Mouse (Mus musculus): Measurements from ENCODE around the gene Zfp322a. TPM values are rescaled to one million over a fixed set of nuclear protein-coding genes. Genes with fewer than 3 reads are reported as not detected.
"Not testable (repeated sequence)": the region's sequence is repeated elsewhere in the genome, so short reads cannot be mapped to it uniquely, and the experiment has no call there.

Gene Zfp322a
- total RNA-seq, 2 experiments from 2014 or later = 8.9 to 12.7 TPM

DNA sequence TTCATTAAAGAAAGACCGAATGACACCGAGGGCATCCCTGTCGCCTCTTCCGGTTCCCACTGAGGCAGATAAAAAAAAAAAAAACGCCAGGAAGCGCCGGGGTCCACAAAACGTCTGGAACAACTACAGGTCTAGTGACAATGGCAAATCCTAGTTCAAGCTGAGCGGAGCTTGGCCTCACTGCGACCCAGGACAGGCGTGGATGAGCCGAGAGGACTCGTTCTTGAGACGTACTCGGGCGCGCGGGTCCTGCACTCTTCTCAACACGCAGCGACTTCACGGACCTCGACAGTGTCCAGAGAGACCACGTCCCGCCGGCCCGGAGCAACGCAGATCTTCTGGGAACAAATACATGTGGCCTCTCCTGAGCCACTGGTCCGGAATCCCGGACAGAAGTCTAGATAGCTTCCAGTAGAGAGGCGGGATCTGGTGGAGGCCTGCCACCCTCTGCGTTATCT, 27.3 kb upstream of the Zfp322a start:
- intact Hi-C loops (cut with DNase I) = no loop called here
- H3K4me3 ChIP-seq = peak overlapping the region; percentile 60
- DNase-seq = no peak

DNA sequence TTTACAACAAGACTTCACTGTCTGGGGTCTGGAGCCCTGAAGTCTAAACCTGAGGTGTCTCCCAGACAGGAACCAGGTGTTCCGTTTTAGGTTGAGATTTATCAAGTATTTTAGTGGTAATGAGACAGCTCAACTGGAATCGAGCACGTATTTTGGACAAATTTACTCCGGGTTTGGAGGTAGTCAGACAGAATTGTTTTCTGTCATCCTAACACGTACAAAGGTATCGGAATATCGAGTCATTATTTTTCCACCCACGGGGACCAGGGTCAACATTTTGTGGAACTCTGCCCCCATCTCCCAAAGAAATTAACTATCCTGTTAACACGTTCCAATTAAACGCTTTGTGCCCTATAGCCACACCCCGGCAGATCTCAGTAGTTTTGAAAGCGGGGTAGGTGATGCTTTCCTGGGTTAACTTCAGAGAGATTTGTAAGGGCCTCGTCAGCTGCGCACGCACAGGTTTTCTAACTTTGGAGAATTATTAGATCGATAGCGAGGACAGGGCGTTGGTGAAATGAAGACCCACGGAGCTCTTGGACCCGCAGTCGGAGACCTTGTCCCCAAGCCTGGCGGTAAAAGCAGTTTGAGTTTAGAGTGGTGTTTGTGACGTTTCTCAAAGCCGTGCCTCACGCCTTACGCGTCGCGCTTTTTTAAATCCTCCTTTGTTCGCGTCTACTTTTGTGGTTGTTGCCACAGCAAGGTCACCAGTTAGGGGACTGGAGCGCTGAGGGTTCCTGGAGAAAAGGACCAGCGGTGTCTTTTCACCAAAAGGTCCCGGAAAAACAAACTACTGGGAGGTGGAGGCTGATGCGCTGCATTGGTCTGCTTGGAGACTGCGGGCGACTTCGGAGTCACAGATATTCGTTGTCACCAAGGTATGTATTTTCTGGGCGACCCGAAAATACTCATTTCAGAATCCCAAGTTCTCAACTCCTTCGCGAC, 26.6 kb upstream of the Zfp322a start:
- Histone ChIP-seq H3K27ac (no peak overlapping the region), H3K4me3 (peak overlapping the region; percentile 60)
- DNase-seq = no peak
- no peak for TF ChIP-seq CTCF (IDR thresholded peaks at IDR 0.05)
- intact Hi-C loops (cut with DNase I) = no loop called here

More for the DNA sequence above, 27.3 kb upstream of the Zfp322a start:
- TF ChIP-seq CTCF (IDR thresholded peaks at IDR 0.05) = no peak
- H3K27ac ChIP-seq = no peak overlapping the region

DNA sequence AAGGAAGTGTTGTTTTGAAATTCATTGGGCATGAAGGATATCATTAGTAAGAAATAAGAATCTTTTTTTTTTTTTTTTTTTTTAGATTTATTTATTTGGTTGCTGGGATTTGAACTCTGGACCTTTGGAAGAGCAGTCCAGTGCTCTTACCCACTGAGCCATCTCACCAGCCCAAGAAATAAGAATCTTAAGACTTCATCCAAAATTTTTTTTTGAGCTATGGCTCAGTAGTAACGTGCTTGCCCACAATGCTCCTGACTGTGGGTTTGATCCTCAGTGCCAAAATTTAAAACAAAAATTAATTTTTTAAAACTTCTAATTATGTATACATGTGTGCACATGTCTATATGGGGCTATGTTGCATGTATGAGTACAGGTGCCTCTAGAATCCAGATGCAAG, 18.5 kb upstream of the Zfp322a start:
- H3K27ac ChIP-seq = no peak overlapping the region
- no peak overlapping the region for H3K4me3 ChIP-seq
- no peak for DNase-seq
- intact Hi-C loops (cut with DNase I) = no loop called here
- TF ChIP-seq CTCF (IDR thresholded peaks at IDR 0.05) = no peak

DNA sequence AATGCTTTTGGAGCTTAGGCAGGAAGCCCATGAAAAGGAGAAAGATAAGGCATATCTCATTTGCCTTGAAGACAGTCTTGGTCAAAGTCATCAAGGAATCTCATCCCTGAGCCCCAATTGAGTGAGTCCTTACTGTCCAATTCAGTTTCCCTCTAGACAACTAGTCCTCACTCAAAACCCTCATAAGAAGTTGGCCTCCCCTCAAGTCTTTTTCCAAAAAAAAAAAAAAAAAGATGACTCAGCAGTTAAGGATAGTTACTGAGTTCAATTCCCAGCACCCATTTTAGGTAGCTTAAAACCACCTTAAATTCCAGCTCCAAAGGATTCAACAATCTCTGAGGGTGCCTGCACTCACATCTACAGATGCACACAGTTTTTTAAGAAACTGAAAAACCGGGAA, 14.1 kb upstream of the Zfp322a start:
- no peak for DNase-seq
- H3K4me3 ChIP-seq = no peak overlapping the region
- H3K27ac ChIP-seq = no peak overlapping the region
- intact Hi-C loops (cut with DNase I) = no loop called here
- TF ChIP-seq CTCF (IDR thresholded peaks at IDR 0.05) = no peak

DNA sequence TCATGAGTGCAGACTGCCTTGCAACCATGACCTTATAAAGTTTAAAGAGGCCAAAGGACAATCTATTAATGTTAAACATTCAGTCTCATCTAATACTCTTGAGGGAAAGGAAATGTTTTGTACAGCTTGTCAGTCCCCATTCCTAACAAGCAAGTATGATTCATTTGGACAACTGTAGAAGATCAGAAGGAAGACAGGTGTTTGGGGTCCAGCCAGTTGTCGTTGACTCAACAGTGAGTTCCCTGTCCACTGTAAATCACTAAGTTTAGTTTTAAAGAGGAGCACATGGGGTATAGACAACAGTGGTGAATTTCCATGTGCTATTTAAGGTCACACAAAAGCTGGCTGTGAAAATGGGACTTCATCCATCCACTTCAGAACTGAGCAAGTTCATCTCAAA, 3.4 kb upstream of the Zfp322a start:
- H3K4me3 ChIP-seq = no peak overlapping the region
- no peak for DNase-seq
- TF ChIP-seq CTCF (IDR thresholded peaks at IDR 0.05) = no peak
- intact Hi-C loops (cut with DNase I) = loop anchor here (5.0 kb wide), 1 partner anchor 40 kb away; no protein-coding TSS in a partner anchor
- no peak overlapping the region for H3K27ac ChIP-seq

DNA sequence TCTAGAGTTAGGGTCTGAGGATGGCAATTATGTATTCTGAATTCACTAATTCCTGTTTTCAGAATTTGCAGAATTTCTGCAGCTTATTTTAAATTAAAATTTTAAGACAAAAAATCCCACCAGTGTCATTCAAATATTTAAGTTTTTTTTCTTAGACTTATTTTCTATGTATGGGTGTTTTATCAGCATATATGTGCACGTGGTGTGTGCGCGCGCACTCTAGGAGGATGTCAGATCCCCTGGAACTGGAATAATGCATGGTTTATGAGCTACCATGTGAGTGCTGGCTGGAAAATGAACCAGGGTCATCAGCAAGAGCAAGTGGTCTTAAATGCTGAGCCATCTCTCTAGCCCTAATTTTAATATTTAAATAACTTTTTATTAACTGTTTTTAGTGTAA, 1.1 kb upstream of the Zfp322a start:
- TF ChIP-seq CTCF (IDR thresholded peaks at IDR 0.05) = no peak
- no peak for DNase-seq
- Histone ChIP-seq H3K27ac (no peak overlapping the region), H3K4me3 (peak overlapping the region; percentile 99)
- intact Hi-C loops (cut with DNase I) = loop anchor here (5.0 kb wide), 1 partner anchor 42 kb away; no protein-coding TSS in a partner anchor

DNA sequence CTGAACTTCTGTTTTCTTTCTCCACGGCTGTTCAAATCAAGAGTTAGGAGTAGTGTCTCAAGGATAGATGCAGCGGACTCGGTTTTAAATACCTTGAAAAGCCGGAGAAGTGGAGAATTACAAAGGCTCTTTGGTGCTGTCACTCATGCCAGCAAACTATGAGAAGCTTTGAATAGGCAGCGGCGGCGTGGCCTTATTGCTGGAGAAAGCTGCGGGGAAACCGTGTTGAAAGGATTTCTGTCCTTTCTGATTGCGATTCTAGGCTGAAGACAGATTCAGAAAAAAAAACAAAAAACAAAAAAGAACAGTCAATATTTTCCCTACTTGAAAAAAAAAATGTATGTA, 385 bp upstream of the Zfp322a start:
- Histone ChIP-seq H3K27ac (peak overlapping the region; percentile 97), H3K4me3 (peak overlapping the region; percentile 99)
- no peak for DNase-seq
- no peak for TF ChIP-seq CTCF (IDR thresholded peaks at IDR 0.05)
- intact Hi-C loops (cut with DNase I) = loop anchor here (10.0 kb wide), 1 partner anchor 385 kb away; the partner anchor contains the start of genes Hist1h2ab, Hist1h3b and Hist1h4b

DNA sequence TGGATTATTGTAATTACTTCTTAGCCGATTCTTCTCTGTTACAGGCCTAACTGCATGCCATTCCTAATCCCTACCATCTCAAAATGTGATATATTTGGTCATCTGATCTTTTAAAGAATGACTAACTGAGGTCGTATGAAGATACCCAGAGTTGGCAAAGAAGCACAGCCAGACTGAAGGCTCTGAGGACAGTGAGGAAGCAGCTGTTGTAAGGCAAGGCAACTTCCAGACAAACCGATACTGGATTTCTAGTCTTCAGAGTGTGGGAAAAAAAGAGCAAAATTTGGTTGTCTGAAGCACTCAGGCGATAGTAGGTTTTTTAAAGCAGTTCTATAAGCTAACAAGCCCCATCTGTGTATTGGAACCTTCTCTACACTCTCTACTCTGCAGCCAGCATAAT, 7.5 kb downstream of the Zfp322a start:
- Histone ChIP-seq H3K27ac (no peak overlapping the region), H3K4me3 (no peak overlapping the region)
- intact Hi-C loops (cut with DNase I) = loop anchor here (10.0 kb wide), 1 partner anchor 393 kb away; the partner anchor contains the start of genes Hist1h2ab, Hist1h3b and Hist1h4b
- no peak for TF ChIP-seq CTCF (IDR thresholded peaks at IDR 0.05)
- no peak for DNase-seq

DNA sequence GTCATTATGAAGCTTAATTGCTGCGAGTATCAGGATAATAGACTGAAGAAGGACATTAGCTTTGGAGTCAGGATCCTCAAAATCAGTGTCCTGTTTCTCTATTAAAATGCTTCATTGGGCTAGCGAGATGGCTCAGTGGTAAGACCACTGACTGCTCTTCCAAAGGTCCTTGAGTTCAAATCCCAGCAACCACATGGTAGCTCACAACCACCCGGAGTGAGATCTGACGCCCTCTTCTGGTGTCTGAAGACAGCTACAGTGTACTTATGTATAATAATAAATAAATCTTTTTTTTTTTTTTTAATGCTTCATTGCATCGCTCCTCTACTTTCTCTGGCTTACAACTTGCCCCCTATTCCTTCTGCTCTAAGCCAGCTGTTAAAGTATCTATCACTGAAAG, 14.5 kb downstream of the Zfp322a start:
- DNase-seq; H3K4me3 ChIP-seq; intact Hi-C loops (cut with DNase I); H3K27ac ChIP-seq: not testable (repeated sequence)

DNA sequence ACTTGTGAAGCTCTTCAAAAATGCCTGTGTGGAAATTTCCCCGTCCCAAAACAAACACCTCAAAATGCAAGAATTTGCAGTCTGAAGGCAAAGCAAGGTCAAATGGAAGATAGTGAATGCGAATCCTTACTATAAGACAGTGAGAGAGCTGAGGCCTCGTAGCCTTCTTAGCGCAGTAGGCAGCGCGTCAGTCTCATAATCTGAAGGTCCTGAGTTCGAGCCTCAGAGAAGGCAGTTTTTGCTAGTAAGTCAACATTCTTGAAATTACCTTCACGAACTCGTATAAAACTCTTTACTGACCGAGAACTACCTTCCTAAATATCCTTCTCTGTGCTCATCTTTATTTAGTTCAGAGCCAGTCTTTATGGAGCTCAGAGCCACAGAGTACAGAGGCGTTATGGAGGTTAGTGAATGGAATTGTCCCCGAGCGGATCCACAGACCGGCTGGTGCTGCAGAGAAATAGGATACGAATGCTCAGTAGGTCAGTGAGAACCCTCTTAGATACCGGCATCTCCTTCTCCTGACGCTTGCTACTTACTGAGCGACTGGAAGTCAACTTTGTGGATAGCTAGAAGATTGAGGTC, 51.6 kb downstream of the Zfp322a start:
- H3K4me3 ChIP-seq = no peak overlapping the region
- no peak for DNase-seq
- no peak overlapping the region for H3K27ac ChIP-seq
- intact Hi-C loops (cut with DNase I) = no loop called here
- TF ChIP-seq CTCF (IDR thresholded peaks at IDR 0.05) = no peak

DNA sequence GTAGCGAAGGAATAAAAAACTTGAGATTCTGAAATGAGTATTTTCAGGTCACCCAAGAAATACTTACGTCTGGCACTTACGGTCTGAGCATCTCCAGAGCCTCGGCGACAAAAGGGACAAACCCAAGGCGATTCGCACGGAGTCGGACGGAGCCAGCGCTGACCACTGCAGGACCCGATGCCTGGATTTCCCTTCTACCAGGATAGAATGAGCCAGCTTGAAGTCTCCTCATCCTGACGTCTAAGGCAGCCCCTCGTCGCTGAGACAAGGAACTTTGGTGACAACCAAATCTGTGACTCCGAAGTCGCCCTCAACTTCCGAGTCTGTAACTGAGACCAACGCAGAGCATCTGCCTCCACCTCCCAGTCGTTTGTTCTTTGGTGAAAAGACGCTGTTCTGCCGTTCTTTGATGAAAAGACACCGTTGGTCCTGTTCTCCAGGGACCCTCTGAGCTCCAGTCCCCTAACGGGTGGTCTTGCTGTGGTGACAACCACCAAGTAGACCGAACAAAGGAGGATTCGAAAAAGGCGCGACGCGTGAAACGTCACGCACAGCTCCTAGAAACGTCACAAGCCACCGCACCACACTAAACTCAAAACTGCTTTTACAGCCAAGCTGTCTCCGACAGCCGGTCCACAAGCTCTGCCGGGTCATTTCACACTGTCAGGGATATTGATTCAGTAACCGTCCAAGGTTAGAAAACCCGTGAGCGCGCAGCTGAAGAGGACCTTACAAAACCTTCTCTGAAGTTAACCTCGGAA, 55.9 kb downstream of the Zfp322a start:
- no peak overlapping the region for H3K27ac ChIP-seq
- peak overlapping the region; percentile 30 for H3K4me3 ChIP-seq
- TF ChIP-seq CTCF (IDR thresholded peaks at IDR 0.05) = no peak
- no peak for DNase-seq
- intact Hi-C loops (cut with DNase I) = no loop called here

DNA sequence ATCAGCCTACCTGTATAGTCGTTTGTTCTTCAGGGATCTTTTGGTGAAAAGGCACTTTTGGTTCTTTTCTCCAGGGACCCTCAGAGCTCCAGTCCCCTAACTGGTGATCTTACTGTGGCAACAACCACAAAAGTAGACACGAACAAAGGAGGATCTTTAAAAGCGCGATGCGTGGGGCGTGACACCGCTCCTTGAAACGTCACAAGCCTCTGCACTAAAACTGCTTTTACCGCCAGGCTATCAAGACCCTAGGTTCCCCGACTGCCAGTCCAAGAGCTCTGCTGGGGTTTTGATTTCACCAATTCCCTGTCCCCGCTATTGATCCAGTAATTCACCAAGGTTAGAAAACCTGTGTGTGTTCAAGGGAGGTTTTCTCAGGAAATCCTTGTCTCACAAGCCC, 59.0 kb downstream of the Zfp322a start:
- Histone ChIP-seq H3K4me3 (no peak overlapping the region), H3K27ac (no peak overlapping the region)
- DNase-seq = no peak
- TF ChIP-seq CTCF (IDR thresholded peaks at IDR 0.05) = no peak
- intact Hi-C loops (cut with DNase I) = no loop called here

All from gastrocnemius, adult 2 months (tissue).